Mouse (Mus musculus): ENCODE measurements around the gene Gm10521. TPM values are rescaled to one million over a fixed set of nuclear protein-coding genes. Genes with fewer than 3 reads are reported as not detected.
A peak's percentile ranks its signal among the peaks of the same experiment; 100 is the strongest.
"Not testable (repeated sequence)": the region's sequence is repeated elsewhere in the genome, so short reads cannot be mapped to it uniquely, and the experiment has no call there.

The Gm10521 gene
- 0.07 TPM in 1 of 2 replicates, not detected in the other for polyA plus RNA-seq (2015; fragmentation: Nextera tagmentation; extraction: Ambion mirVana)

GRCm38 (mm10) chr1:171895364-171895763, at the start of gene Gm10521:
Gm10521 (plus strand) TSS chr1:171895664.
- H3K4me1 ChIP-seq (ENCODE audit: insufficient read depth); H3K27ac ChIP-seq (ENCODE audit: low read depth); DNase-seq; H3K4me3 ChIP-seq (ENCODE audit: low read depth, low read length); H3K9me3 ChIP-seq (ENCODE audit: low read length); H3K9ac ChIP-seq (replicated peaks); ATAC-seq; H3K36me3 ChIP-seq (replicated peaks; ENCODE audit: insufficient read depth, low read length); H3K4me2 ChIP-seq (ENCODE audit: low read depth, low read length); H3K27me3 ChIP-seq (ENCODE audit: insufficient read depth, low read length): not testable (repeated sequence)
- WGBS (ENCODE audit: insufficient replicate concordance): 96% methylated on average over 4 of the region's 5 CpGs

GRCm38 (mm10) chr1:171848201-171848600, 47.3 kb upstream of the Gm10521 start:
- DNase-seq (no peak), ATAC-seq (no peak)
- Histone ChIP-seq H3K4me2 (ENCODE audit: low read depth, low read length) (no peak overlapping the region), H3K9ac (replicated peaks) (no peak overlapping the region), H3K27me3 (ENCODE audit: insufficient read depth, low read length) (no peaks in the 10 kb centered on the region), H3K27ac (ENCODE audit: low read depth) (no peak overlapping the region), H3K4me3 (ENCODE audit: low read depth, low read length) (no peak overlapping the region), H3K36me3 (replicated peaks; ENCODE audit: insufficient read depth, low read length) (no peaks in the 10 kb centered on the region), H3K9me3 (ENCODE audit: low read length) (no peaks in the 10 kb centered on the region), H3K4me1 (ENCODE audit: insufficient read depth) (peaks cover 3% of the 10 kb centered on the region)
- TF ChIP-seq EP300 (IDR thresholded peaks at IDR 0.05; ENCODE audit: low read depth) (no peak), CTCF (IDR thresholded peaks at IDR 0.05; ENCODE audit: low read depth) (no peak)

- TF ChIP-seq EP300 (IDR thresholded peaks at IDR 0.05; ENCODE audit: low read depth): no peak
- TF ChIP-seq CTCF (IDR thresholded peaks at IDR 0.05; ENCODE audit: low read depth): no peak
- Histone ChIP-seq H3K9ac (replicated peaks) (no peak overlapping the region), H3K4me3 (ENCODE audit: low read depth, low read length) (no peak overlapping the region), H3K9me3 (ENCODE audit: low read length) (no peaks in the 10 kb centered on the region), H3K27ac (ENCODE audit: low read depth) (peak overlapping the region; percentile 60), H3K27me3 (ENCODE audit: insufficient read depth, low read length) (no peaks in the 10 kb centered on the region), H3K36me3 (replicated peaks; ENCODE audit: insufficient read depth, low read length) (no peaks in the 10 kb centered on the region), H3K4me2 (ENCODE audit: low read depth, low read length) (no peak overlapping the region), H3K4me1 (ENCODE audit: insufficient read depth) (peaks cover 3% of the 10 kb centered on the region)
- WGBS (ENCODE audit: insufficient replicate concordance): 63% methylated on average over 4 of the region's 4 CpGs
- ATAC-seq (no peak), DNase-seq (no peak)
Measured at GRCm38 (mm10) chr1:171848757-171849156, 46.7 kb upstream of the Gm10521 start.

- no peaks in the 10 kb centered on the region for H3K36me3 ChIP-seq (replicated peaks; ENCODE audit: insufficient read depth, low read length)
- 26% methylated on average over 5 of the region's 5 CpGs for WGBS (ENCODE audit: insufficient replicate concordance)
- DNase-seq: peak; percentile 44
- H3K9ac ChIP-seq (replicated peaks): no peak overlapping the region
- H3K4me1 ChIP-seq (ENCODE audit: insufficient read depth): no peaks in the 10 kb centered on the region
- no peak overlapping the region for H3K4me3 ChIP-seq (ENCODE audit: low read depth, low read length)
- no peaks in the 10 kb centered on the region for H3K9me3 ChIP-seq (ENCODE audit: low read length)
- H3K27me3 ChIP-seq (ENCODE audit: insufficient read depth, low read length): no peaks in the 10 kb centered on the region
- no peak overlapping the region for H3K4me2 ChIP-seq (ENCODE audit: low read depth, low read length)
- ATAC-seq: peak; percentile 85
- TF ChIP-seq EP300 (IDR thresholded peaks at IDR 0.05; ENCODE audit: low read depth) (peak; percentile 60), CTCF (IDR thresholded peaks at IDR 0.05; ENCODE audit: low read depth) (no peak)
- peak overlapping the region; percentile 60 for H3K27ac ChIP-seq (ENCODE audit: low read depth)
Measured at GRCm38 (mm10) chr1:171849454-171849853, 46.0 kb upstream of the Gm10521 start.

GRCm38 (mm10) chr1:171865467-171865866, 30.0 kb upstream of the Gm10521 start:
- no peaks in the 10 kb centered on the region for H3K9me3 ChIP-seq (ENCODE audit: low read length)
- 69% methylated on average over 4 of the region's 4 CpGs for WGBS (ENCODE audit: insufficient replicate concordance)
- H3K4me3 ChIP-seq (ENCODE audit: low read depth, low read length): no peak overlapping the region
- DNase-seq (no peak), ATAC-seq (no peak)
- no peak overlapping the region for H3K4me2 ChIP-seq (ENCODE audit: low read depth, low read length)
- no peaks in the 10 kb centered on the region for H3K36me3 ChIP-seq (replicated peaks; ENCODE audit: insufficient read depth, low read length)
- TF ChIP-seq EP300 (IDR thresholded peaks at IDR 0.05; ENCODE audit: low read depth): no peak
- no peak for TF ChIP-seq CTCF (IDR thresholded peaks at IDR 0.05; ENCODE audit: low read depth)
- H3K9ac ChIP-seq (replicated peaks): no peak overlapping the region
- H3K27me3 ChIP-seq (ENCODE audit: insufficient read depth, low read length): no peaks in the 10 kb centered on the region
- H3K4me1 ChIP-seq (ENCODE audit: insufficient read depth): no peaks in the 10 kb centered on the region
- H3K27ac ChIP-seq (ENCODE audit: low read depth): no peak overlapping the region

- Histone ChIP-seq H3K36me3 (replicated peaks; ENCODE audit: insufficient read depth, low read length) (no peaks in the 10 kb centered on the region), H3K4me3 (ENCODE audit: low read depth, low read length) (no peak overlapping the region), H3K4me1 (ENCODE audit: insufficient read depth) (no peaks in the 10 kb centered on the region), H3K9me3 (ENCODE audit: low read length) (no peaks in the 10 kb centered on the region; the same call in 1 of the 2 replicates), H3K27me3 (ENCODE audit: insufficient read depth, low read length) (no peaks in the 10 kb centered on the region), H3K9ac (replicated peaks) (no peak overlapping the region), H3K27ac (ENCODE audit: low read depth) (no peak overlapping the region), H3K4me2 (ENCODE audit: low read depth, low read length) (no peak overlapping the region)
- TF ChIP-seq CTCF (IDR thresholded peaks at IDR 0.05; ENCODE audit: low read depth) (no peak), EP300 (IDR thresholded peaks at IDR 0.05; ENCODE audit: low read depth) (no peak)
- 71% methylated on average over 1 of the region's 1 CpGs for WGBS (ENCODE audit: insufficient replicate concordance)
- no peak for ATAC-seq
- DNase-seq: no peak
Measured at GRCm38 (mm10) chr1:171886989-171887388, 8.5 kb upstream of the Gm10521 start.

GRCm38 (mm10) chr1:171904011-171904410, 8.5 kb downstream of the Gm10521 start:
- 82% methylated on average over 1 of the region's 1 CpGs for WGBS (ENCODE audit: insufficient replicate concordance)

More at GRCm38 (mm10) chr1:171904011-171904410, 8.5 kb downstream of the Gm10521 start:
- Histone ChIP-seq H3K9me3 (ENCODE audit: low read length) (no peaks in the 10 kb centered on the region), H3K27me3 (ENCODE audit: insufficient read depth, low read length) (no peaks in the 10 kb centered on the region), H3K4me2 (ENCODE audit: low read depth, low read length) (no peak overlapping the region), H3K4me1 (ENCODE audit: insufficient read depth) (no peaks in the 10 kb centered on the region), H3K4me3 (ENCODE audit: low read depth, low read length) (no peak overlapping the region), H3K36me3 (replicated peaks; ENCODE audit: insufficient read depth, low read length) (no peaks in the 10 kb centered on the region), H3K9ac (replicated peaks) (no peak overlapping the region), H3K27ac (ENCODE audit: low read depth) (no peak overlapping the region)
- DNase-seq (no peak), ATAC-seq (no peak)
- TF ChIP-seq EP300 (IDR thresholded peaks at IDR 0.05; ENCODE audit: low read depth) (no peak), CTCF (IDR thresholded peaks at IDR 0.05; ENCODE audit: low read depth) (no peak)

Data from liver, postnatal 0 days (tissue).